Mouse (Mus musculus): ENCODE data around the gene Hspa12a.

- no peak for TF ChIP-seq MAFK (IDR thresholded peaks at IDR 0.05; ENCODE audit: insufficient read depth, low read depth, low read length)
- no peak for TF ChIP-seq CHD2 (IDR thresholded peaks at IDR 0.05; ENCODE audit: low read depth, low read length)
- no peak for TF ChIP-seq ZNF384 (IDR thresholded peaks at IDR 0.05; ENCODE audit: low read depth, low read length)
- no peak for TF ChIP-seq HCFC1 (IDR thresholded peaks at IDR 0.05; ENCODE audit: borderline replicate concordance, insufficient read depth, low read length)
- no peak for TF ChIP-seq ZC3H11A (IDR thresholded peaks at IDR 0.05; ENCODE audit: borderline replicate concordance, low read depth, low read length)
These were observed 161.9 kb downstream of the Hspa12a start for GRCm38 (mm10) chr19:58781566-58781965.
